Mouse (Mus musculus): ENCODE results near the gene Ugt1a8. TPM values are rescaled to one million over a fixed set of nuclear protein-coding genes. Genes with fewer than 3 reads are reported as not detected.

Gene Ugt1a8
- total and polyA plus RNA-seq, 2 experiments: 0.07 to 4.0 TPM

GRCm38 (mm10) chr1:88245881-88246280 is 158.3 kb downstream of the Ugt1a8 start:
- TF ChIP-seq CTCF (IDR thresholded peaks at IDR 0.05; ENCODE audit: low read depth, low read length) (no peak), POLR2A (IDR thresholded peaks at IDR 0.05; ENCODE audit: extremely low read depth, insufficient read depth, low read length) (no peak)
- no peak overlapping the region for H3K9ac ChIP-seq (ENCODE audit: low read depth, low read length)
- WGBS: 81% methylated on average over 6 of the region's 6 CpGs
- H3K4me3 ChIP-seq (ENCODE audit: insufficient read depth, low read depth, low read length): no peak overlapping the region
- H3K4me1 ChIP-seq (ENCODE audit: control insufficient read depth, insufficient read depth, low read length): no peaks in the 10 kb centered on the region
- no peaks in the 10 kb centered on the region for H3K36me3 ChIP-seq (ENCODE audit: control insufficient read depth, insufficient read depth, low read length)
- H3K27ac ChIP-seq (replicated peaks; ENCODE audit: insufficient read depth, low read depth, low read length): no peak overlapping the region
- DNase-seq (ENCODE audit: extremely low read depth, low read depth, low spot score): no peak
- H3K27me3 ChIP-seq (ENCODE audit: control insufficient read depth, insufficient read depth, low read length): no peaks in the 10 kb centered on the region
- no peaks in the 10 kb centered on the region for H3K79me2 ChIP-seq (ENCODE audit: control insufficient read depth, insufficient read depth, low read length)

GRCm38 (mm10) chr1:88246386-88246785 is 158.8 kb downstream of the Ugt1a8 start:
- H3K27ac ChIP-seq (replicated peaks; ENCODE audit: insufficient read depth, low read depth, low read length): no peak overlapping the region
- no peak for TF ChIP-seq POLR2A (IDR thresholded peaks at IDR 0.05; ENCODE audit: extremely low read depth, insufficient read depth, low read length)
- no peak for TF ChIP-seq CTCF (IDR thresholded peaks at IDR 0.05; ENCODE audit: low read depth, low read length)
- peak; percentile 77 for DNase-seq (ENCODE audit: extremely low read depth, low read depth, low spot score)

GRCm38 (mm10) chr1:88247660-88248059 is 160.0 kb downstream of the Ugt1a8 start:
- WGBS: 47% methylated on average over 2 of the region's 2 CpGs
- TF ChIP-seq POLR2A (IDR thresholded peaks at IDR 0.05; ENCODE audit: extremely low read depth, insufficient read depth, low read length) (no peak), CTCF (IDR thresholded peaks at IDR 0.05; ENCODE audit: low read depth, low read length) (no peak)
- no peak overlapping the region for H3K9ac ChIP-seq (ENCODE audit: low read depth, low read length)

More at GRCm38 (mm10) chr1:88246386-88246785, 158.8 kb downstream of the Ugt1a8 start:
- WGBS: 46% methylated on average over 6 of the region's 6 CpGs
- no peaks in the 10 kb centered on the region for H3K27me3 ChIP-seq (ENCODE audit: control insufficient read depth, insufficient read depth, low read length)
- no peaks in the 10 kb centered on the region for H3K4me1 ChIP-seq (ENCODE audit: control insufficient read depth, insufficient read depth, low read length)
- H3K36me3 ChIP-seq (ENCODE audit: control insufficient read depth, insufficient read depth, low read length): no peaks in the 10 kb centered on the region
- H3K4me3 ChIP-seq (ENCODE audit: insufficient read depth, low read depth, low read length): no peak overlapping the region
- no peak overlapping the region for H3K9ac ChIP-seq (ENCODE audit: low read depth, low read length)
- no peaks in the 10 kb centered on the region for H3K79me2 ChIP-seq (ENCODE audit: control insufficient read depth, insufficient read depth, low read length)

GRCm38 (mm10) chr1:88248658-88249057 is 161.0 kb downstream of the Ugt1a8 start:
- no peaks in the 10 kb centered on the region for H3K36me3 ChIP-seq (ENCODE audit: control insufficient read depth, insufficient read depth, low read length)
- 70% methylated on average over 4 of the region's 4 CpGs for WGBS
- H3K79me2 ChIP-seq (ENCODE audit: control insufficient read depth, insufficient read depth, low read length): no peaks in the 10 kb centered on the region
- H3K27ac ChIP-seq (replicated peaks; ENCODE audit: insufficient read depth, low read depth, low read length): no peak overlapping the region
- DNase-seq (ENCODE audit: extremely low read depth, low read depth, low spot score): no peak
- no peak overlapping the region for H3K4me3 ChIP-seq (ENCODE audit: insufficient read depth, low read depth, low read length)
- H3K27me3 ChIP-seq (ENCODE audit: control insufficient read depth, insufficient read depth, low read length): no peaks in the 10 kb centered on the region
- no peak overlapping the region for H3K9ac ChIP-seq (ENCODE audit: low read depth, low read length)
- TF ChIP-seq POLR2A (IDR thresholded peaks at IDR 0.05; ENCODE audit: extremely low read depth, insufficient read depth, low read length): no peak
- TF ChIP-seq CTCF (IDR thresholded peaks at IDR 0.05; ENCODE audit: low read depth, low read length): no peak
- peaks cover 11% of the 10 kb centered on the region for H3K4me1 ChIP-seq (ENCODE audit: control insufficient read depth, insufficient read depth, low read length)

More at GRCm38 (mm10) chr1:88247660-88248059, 160.0 kb downstream of the Ugt1a8 start:
- no peaks in the 10 kb centered on the region for H3K27me3 ChIP-seq (ENCODE audit: control insufficient read depth, insufficient read depth, low read length)
- peaks cover 1% of the 10 kb centered on the region; the same call in 1 of the 2 replicates for H3K4me1 ChIP-seq (ENCODE audit: control insufficient read depth, insufficient read depth, low read length)
- no peak for DNase-seq (ENCODE audit: extremely low read depth, low read depth, low spot score)
- no peaks in the 10 kb centered on the region for H3K79me2 ChIP-seq (ENCODE audit: control insufficient read depth, insufficient read depth, low read length)
- H3K4me3 ChIP-seq (ENCODE audit: insufficient read depth, low read depth, low read length): no peak overlapping the region
- H3K36me3 ChIP-seq (ENCODE audit: control insufficient read depth, insufficient read depth, low read length): no peaks in the 10 kb centered on the region
- no peak overlapping the region for H3K27ac ChIP-seq (replicated peaks; ENCODE audit: insufficient read depth, low read depth, low read length)

- no peaks in the 10 kb centered on the region for H3K36me3 ChIP-seq (ENCODE audit: control insufficient read depth, insufficient read depth, low read length)
- H3K79me2 ChIP-seq (ENCODE audit: control insufficient read depth, insufficient read depth, low read length): no peaks in the 10 kb centered on the region
- WGBS: 81% methylated on average over 7 of the region's 7 CpGs
- no peak overlapping the region for H3K27ac ChIP-seq (replicated peaks; ENCODE audit: insufficient read depth, low read depth, low read length)
- no peak for DNase-seq (ENCODE audit: extremely low read depth, low read depth, low spot score)
- H3K4me1 ChIP-seq (ENCODE audit: control insufficient read depth, insufficient read depth, low read length): peaks cover 11% of the 10 kb centered on the region
- TF ChIP-seq POLR2A (IDR thresholded peaks at IDR 0.05; ENCODE audit: extremely low read depth, insufficient read depth, low read length) (no peak), CTCF (IDR thresholded peaks at IDR 0.05; ENCODE audit: low read depth, low read length) (no peak)
- H3K4me3 ChIP-seq (ENCODE audit: insufficient read depth, low read depth, low read length): no peak overlapping the region
- H3K9ac ChIP-seq (ENCODE audit: low read depth, low read length): no peak overlapping the region
- H3K27me3 ChIP-seq (ENCODE audit: control insufficient read depth, insufficient read depth, low read length): no peaks in the 10 kb centered on the region
Observed at GRCm38 (mm10) chr1:88249596-88249995, 162.0 kb downstream of the Ugt1a8 start.

GRCm38 (mm10) chr1:88250023-88250422 is 162.4 kb downstream of the Ugt1a8 start:
- Histone ChIP-seq H3K4me1 (ENCODE audit: control insufficient read depth, insufficient read depth, low read length) (peaks cover 11% of the 10 kb centered on the region), H3K27ac (replicated peaks; ENCODE audit: insufficient read depth, low read depth, low read length) (no peak overlapping the region), H3K27me3 (ENCODE audit: control insufficient read depth, insufficient read depth, low read length) (no peaks in the 10 kb centered on the region), H3K36me3 (ENCODE audit: control insufficient read depth, insufficient read depth, low read length) (no peaks in the 10 kb centered on the region), H3K9ac (ENCODE audit: low read depth, low read length) (no peak overlapping the region), H3K79me2 (ENCODE audit: control insufficient read depth, insufficient read depth, low read length) (no peaks in the 10 kb centered on the region), H3K4me3 (ENCODE audit: insufficient read depth, low read depth, low read length) (no peak overlapping the region)
- DNase-seq (ENCODE audit: extremely low read depth, low read depth, low spot score): no peak
- no peak for TF ChIP-seq CTCF (IDR thresholded peaks at IDR 0.05; ENCODE audit: low read depth, low read length)
- TF ChIP-seq POLR2A (IDR thresholded peaks at IDR 0.05; ENCODE audit: extremely low read depth, insufficient read depth, low read length): no peak
- 85% methylated on average over 5 of the region's 5 CpGs for WGBS
